Mouse (Mus musculus) monocyte, adult 5-6 weeks (primary cell): ENCODE data around the gene Synj2. TPM values are rescaled to one million over a fixed set of nuclear protein-coding genes. Genes with fewer than 3 reads are reported as not detected.

ENCODE experiments used
- ATAC-seq: fragments of 153-309, 156-312 bp; replicated peaks from 2 replicates; pipeline ENCODE4 v1.8.0; 2017; ENCODE audit warnings: mild to moderate bottlenecking; ENCODE audit not compliant: low TSS enrichment, insufficient number of reproducible peaks, severe bottlenecking, poor library complexity, low FRiP score
- total RNA-seq: library from RNA; stranded (forward); fragments of 200-1000, 200-491, 200-594 nt; gene quantifications from 3 replicates; pipeline ENCODE4 v1.2.3, GENCODE M21; 2017

Gene Synj2
- total RNA-seq, 1 experiment from 2014 or later: 0.29 TPM

DNA sequence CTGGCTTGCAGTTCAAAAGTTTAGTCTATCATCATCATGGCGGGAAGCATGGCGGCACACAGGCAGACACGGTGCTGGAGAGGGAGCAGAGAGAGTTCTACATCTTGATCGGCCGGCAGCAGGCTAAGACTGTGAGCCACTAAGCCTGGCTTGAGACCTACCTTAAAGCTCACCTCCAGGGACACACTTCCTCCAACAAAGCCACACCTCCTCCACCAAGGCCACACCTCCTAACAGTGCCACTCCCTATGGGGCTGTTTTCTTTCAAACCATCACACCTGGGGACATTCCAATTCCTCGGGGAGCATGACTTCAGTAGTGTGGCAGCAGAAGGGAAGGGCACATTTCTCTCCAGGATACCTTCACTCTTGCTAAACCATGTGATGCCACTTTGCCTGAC lies 27.5 kb downstream of the Synj2 start:
- ATAC-seq: no peak

DNA sequence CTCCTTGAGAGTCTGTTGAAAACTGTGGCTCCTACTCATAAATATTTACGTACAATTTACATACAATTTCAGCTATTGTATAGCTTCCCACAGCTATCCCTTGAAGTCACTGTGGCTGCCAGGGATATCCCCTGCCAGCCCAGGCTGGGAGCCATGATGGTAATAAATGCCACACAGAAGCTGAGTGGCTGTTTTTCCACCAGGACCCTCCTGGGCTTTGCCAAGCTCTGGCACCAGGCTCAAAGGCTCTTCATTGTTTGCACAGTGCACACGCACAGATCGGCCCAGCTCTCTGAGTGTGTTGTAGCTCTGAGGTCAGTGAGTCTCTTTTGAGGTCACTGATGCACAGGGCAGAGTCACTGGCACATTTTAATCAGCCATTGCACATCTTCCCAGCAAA lies 28.2 kb downstream of the Synj2 start:
- no peak for ATAC-seq

DNA sequence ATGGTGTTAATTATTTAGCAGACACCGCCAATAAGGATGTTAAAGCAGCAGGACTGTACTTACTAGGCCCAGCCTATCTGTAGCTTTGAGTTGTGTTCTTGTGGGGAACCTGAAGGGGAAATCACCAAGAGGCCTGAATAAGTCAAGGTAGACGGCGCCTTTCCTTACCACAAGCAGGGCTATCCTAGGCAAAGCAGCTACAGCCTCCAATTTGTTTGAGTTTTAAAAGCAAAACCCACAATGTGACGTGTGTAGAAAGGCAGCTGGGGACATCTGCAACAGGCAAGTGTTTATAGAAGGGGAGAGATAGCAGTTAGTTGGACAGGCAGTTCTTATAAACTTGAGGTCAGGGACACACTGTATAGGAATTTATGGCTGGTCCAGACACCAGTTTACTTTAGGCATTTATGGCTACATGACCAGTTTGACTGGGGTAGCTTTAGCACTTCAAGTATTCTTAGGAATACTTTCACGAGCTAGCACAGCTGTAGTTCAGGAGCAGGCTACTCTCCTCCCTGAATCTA lies 29.3 kb downstream of the Synj2 start:
- ATAC-seq: no peak

DNA sequence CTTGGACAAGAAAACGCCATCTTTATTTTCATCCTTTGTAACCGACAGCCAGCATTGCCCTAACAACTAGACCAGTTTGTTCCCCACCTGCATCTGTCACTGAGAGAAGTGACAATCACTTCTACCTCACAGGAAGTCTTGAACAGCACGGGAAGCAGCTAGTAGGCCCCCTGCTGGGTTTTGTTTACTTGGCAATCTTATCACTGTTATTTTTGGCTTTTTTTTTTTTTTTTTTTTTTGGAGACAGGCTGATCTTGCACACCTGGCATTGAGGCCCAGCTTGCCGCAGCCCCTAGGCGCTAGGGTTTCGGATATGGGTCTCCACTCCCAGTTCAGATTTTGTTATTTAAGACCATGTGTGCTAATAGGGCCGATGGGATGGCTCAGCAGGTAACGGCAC lies 32.5 kb downstream of the Synj2 start:
- no peak for ATAC-seq

DNA sequence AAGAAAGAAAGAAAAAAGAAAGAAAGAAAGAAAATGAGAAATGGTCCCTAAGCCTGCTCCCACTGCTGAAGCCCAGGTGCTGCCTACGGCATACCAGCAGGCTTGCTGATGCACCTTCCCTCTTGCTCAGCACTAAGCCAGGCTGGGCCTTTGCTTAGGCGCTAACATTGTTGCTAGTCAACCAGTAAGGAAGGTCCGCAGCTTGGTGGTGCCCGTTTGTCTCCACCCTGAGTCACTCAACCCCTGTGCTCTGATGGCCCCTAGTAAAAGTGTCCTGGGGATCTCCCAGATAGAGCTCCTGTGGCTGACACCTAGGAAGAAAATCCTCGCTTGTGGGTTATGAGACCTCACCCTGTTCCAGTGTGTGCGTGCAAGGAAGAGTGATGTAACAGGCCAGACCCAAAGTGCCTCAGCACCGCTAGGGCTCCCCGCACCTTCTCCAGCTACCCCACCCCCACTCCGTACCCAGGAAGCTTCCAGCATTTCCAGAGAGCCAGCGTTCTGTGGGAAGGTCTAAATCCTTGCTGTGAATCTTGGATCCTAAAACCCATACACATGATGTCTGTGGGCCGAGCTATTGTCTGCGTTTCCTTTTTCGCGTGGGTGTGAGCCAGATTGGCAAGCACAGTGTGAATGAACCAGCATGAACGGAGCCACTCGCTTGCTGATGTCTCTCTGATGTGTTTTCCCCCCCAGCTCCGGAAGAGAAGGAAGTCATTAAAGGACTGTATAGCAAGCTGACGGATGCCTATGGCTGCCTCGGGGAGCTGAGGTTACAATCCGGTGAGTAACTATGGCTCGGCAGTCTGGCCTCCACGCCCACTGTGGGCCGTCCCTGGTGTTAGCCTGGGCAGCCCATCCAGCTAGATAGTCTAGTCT lies 34.3 kb downstream of the Synj2 start:
- ATAC-seq: peak; percentile 68

DNA sequence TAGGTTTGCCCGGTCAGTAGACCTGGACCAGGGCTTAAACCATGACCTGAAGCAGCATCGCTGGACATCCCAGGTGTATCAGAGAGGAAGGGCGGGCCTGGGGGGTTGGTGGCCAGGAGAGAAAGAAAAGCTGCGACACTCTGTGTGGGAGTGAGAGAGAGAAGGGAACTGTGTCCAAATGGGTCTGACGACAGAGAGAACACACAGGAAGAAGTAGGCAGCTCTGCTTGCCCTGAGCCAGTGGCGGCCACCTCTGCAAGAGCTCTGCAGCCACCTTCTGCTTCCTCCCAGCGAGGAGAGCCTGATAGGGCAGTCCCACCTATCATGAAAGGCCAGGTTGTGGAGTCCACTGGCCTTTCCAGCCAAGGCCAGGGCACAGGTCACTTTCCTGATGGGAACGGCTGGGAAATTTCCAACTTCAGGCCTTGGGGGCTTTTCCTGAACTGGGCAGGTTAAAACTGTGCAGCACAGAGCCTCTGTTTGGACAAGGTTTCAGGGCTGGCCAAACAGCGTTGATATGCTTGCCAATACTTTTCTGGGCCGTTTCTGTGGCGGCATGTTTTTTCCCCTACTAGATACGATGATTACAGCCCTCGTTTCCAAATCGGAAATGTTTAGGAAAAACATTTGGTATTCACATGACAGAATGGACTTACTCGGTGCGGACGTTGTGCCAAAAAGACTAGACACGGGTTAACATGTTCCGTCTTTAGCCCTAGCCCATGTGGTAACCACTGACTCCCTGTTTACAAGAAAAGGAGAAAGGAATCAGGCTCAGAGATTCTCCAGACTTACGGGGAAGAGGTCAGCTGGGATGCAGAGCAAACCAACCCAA lies 35.4 kb downstream of the Synj2 start:
- no peak for ATAC-seq

DNA sequence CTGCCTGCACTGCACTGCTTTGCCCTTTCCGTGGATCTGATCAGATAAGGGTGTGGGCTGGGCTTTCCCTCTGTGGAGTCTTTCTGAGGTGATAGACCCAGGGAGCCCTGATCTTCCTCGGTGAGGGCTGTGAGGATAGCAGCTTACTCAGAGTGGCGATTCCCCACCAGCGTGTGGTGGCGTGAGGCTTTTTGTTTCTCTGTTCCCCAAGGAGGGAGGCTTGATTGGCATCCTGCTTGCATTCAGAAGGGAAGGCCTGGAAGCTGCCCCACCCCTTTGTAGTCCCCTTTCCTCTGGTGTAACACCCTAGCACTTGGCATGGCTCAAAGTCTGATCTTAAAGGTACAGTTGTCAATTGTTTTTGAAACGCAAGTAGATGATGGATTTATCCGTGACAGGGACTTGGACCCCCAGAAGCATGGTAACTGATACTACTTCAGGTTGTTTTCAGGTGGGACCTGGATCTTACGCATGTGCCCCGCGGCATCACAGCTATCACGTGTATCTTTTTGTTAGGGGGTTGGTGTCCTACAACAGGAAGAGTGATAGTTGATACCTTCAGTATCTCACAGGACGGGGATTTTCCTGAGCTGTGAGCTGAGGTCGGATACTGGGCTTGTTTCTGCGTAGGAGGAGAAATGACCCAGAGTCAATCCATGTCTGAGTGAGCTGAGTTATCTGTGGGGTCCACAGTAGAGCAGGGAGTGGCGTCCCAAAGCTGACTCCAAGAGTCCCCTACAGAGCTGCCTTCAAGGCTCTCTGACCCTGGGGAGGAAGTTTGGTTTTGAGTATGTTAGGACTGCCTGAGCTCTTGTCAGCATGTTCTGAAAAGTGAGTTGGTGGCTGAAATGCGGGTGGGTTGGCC lies 36.2 kb downstream of the Synj2 start:
- ATAC-seq: no peak

DNA sequence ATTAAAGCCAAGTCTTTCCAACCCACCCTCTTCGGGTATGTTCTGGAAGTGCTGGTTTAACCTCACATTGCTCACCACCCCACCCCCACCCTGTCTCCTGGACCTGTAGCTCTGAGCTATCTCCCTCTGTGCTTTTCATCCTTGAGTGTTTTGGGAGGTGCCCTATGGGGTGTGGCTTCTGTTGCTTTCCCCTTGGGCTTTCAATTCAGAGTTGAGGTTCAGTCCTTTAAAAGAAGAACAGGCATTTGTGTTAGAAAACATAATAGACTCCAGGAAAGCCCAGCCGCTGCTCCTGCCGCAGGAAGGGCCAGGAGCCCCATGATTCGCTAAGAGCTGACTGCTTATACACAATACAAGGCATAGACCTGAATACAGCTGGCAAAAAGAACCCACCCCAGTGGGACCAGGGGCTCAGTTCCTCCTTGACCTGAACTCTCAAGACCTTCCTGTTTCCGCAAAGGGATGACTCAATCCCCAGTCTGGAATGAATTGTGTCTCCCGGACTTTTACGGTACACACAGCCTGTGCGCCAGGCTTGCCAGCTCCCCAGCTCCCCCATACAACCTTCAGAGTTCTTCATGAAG lies 36.9 kb downstream of the Synj2 start:
- no peak for ATAC-seq

DNA sequence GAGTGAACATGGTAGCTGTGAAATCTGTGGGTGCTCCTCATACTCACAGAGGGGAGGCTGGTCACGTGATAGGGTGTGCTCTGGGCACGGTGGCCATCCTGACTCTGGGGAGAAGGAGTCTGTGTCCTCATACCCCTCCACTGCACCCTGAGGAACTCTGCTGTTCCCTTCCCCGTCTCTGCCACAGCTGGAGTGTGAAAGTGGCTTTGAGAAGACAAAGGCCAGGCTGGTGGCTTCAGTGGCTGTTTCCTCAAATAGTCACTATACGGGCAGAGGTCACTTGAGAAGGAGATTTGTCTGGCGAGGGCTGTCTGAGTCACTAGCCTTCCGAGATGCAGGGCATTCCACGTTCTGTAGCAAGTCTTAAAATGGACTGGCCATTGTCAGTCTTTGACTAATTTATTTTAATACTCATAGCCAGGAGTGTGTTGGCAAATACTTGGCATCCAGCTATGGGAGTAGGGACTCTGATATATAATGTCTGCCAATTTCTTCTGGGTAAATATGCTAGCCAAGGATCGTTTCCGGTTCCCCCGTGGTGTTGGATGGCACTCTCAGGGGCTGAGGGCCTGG lies 37.5 kb downstream of the Synj2 start:
- no peak for ATAC-seq

DNA sequence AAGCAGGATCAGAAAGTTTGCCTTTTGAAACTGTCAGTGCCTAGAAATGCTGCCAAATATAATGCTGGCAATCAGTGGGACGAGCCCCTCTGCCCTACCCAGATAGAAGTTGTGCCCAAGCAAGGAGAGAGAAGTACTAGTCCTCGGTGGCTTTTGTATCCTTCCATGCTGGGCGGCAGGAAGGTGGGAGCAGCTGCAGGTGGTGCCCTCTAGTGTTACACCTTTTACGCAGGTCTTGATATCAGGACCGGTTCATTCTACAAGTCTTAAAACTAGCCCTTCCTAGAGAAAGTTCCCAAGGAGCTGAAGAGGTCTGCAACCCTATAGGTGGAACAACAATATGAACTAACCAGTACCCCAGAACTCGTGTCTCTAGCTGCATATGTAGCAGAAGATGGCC lies 39.8 kb downstream of the Synj2 start:
- no peak for ATAC-seq

DNA sequence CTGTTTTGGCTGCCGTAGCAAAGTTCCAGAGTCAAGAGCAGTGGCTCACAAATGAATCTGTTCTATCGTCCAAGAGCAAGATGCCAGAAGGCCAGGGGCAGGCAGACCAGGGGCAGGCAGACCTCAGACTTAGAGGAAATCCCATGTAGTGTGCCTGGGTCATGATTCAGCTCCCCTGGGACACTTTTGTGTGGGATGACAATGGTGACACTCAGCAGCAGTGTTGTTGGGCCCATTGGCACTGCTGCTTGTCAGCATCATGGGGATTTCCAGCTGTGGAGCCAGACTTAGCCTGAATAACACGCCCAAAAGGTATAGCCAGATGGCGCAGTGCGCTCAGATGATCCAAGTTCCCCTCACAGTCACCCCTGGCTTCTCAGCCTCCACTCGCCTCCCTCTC lies 42.1 kb downstream of the Synj2 start:
- no peak for ATAC-seq

DNA sequence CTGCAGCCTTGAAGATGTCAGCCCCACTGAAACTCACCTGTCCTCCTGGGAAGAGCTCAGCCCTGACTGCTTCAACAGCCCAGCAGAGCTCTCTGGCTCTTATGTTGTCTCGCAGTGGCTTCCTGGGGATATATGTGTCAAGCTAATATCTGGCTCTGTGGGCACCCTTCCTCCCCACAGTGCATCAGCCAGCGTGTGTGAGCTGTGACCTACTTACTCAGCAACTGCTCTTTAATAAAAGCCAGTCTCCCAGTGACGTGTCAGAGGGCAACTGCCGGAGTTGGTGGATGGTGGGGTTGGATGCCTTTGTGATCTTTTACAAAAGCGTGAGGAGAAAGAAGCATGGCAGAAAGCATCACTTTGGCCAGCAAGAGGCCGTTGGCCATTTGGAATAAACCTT lies 42.8 kb downstream of the Synj2 start:
- ATAC-seq: no peak

DNA sequence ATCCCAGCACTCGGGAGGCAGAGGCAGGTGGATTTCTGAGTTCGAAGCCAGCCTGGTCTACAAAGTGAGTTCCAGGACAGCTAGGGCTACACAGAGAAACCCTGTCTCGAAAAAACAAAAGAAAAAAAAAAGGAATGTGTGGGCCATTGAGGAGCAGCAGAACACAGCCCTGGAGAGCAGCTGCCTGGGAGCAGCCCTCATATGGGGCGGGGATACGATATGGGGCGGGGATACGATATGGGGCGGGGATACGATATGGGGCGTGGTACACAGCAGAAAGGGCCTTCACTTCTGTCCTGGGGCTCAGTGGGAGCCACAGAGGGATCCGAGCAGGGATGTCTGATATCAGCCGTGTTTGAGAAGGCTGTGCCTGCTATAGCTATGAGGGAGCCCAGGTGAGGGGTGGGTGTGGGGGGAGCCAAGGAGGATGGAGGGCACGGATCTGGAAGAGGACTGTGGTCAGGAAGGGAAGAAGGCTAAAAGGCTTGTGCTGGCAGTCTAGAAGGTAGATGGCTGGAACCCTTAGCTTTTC lies 43.7 kb downstream of the Synj2 start:
- ATAC-seq: no peak

DNA sequence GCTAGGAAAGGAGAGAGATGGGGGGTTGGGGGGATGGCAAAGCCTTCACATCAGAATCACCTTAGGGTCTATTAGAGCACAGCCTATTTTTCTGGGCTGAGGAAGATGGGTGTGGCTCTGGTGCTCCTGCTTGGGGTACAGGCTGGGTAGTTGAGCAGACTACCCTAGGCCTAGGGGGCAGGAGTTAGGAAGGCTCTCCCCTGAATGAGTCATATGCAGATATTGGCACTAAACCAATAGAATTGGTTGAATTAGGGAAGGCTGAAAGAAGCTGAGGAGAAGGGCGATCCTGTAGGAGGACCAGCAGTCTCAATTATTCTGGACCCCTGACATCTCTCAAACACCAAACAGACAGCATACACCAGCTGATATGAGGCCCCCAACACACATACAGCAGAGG lies 44.2 kb downstream of the Synj2 start:
- no peak for ATAC-seq

DNA sequence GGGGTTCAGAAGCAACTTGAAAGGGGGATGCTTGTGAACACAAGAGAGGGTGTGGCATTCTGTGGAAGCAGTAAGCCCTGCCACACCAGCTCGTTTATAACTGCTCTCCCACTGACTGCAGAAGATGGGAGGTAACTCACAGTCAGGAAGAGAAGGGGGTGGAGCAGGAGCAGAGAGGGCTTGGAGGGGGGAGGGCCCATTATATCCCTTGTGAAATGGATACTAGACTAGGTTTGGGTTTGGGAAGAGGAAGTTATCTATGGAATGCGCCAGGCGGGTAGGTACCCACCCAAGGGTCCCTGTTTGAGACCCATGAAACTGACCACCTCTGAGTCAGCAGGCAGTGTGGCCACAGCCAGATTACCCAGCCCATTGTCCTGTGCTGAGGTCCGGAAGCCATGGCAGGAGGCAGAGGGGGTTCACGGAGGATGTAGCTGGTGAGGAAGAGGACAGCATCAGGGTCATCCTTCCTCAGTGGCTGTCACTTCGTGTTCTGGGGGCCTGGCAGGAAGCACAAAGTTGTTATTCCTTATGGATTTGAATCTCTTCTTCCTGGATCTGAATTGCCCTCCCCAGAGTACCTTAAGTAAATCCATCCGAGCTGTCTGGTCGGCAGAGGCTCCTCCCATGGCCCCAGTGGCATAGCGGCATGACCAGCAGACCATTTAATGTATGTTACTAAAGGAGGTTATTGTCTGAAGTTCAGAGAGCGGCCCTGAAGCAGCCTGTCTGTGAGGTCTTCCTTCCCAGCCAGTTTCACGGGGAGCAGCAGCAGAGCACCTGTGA lies 46.4 kb downstream of the Synj2 start:
- no peak for ATAC-seq

DNA sequence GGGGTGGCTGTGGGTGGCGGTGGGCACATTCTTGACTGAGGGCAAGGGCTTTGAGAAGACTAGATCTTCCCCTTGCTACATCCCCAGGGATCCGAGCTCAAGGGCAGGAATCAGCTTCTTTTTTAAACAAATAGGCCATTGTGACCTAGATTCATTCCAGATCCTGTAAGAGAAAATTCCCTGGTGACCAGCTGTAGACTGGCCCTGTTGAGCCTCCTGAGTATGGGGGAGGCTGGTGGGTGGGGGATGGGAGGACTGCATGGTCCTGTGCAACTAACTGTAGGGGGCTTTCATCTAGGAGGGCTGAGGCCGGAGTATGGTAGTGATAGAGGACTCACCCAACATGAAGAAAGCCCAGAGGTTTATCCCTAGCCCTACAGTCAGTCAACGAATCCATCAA lies 47.0 kb downstream of the Synj2 start:
- no peak for ATAC-seq

DNA sequence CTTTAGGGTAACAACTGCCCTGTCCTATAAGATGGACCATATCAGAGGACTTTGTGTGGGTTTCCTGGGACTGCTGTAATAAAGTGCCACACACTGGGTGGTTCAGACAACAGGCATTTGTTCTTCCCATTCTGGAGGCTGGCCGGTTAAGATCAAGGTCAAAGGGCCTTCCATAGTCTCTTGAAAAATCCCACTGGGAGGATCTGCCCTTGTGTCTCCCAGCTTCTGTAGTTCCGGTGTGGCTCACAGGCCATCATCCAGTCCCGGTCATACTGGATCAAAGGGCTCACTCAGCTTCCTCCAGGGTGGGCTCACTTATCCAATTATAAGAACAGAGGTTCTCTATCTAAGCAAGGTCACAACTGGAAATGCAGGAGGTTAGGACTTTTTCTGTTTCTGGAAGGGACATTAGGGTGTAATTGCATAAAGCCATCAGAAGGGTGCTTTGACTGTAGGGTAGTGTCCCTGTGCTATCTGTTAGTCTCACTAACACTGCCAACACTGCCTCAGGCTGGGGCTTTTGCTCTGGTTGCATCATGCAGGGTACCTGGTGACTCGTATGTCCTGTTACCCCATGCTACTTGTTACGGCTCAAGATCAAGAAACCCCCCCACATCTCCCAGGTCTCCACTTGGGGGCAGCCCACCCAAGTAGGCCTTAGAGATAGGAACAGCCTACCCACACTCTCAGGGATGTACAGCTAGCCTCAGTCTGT lies 51.9 kb downstream of the Synj2 start:
- no peak for ATAC-seq
